Mouse (Mus musculus) erythroblast, embryonic 14.5 days (primary cell): ENCODE measurements around the gene Adamts2.

Experiments
- GATA1 ChIP-seq: IDR thresholded peaks from 2 replicates; pipeline ENCODE4 v1.6.1; 2012; ENCODE audit warnings: low read length, inconsistent platforms, mixed read lengths
- TAL1 ChIP-seq: IDR thresholded peaks from 3 replicates; pipeline ENCODE4 v1.6.1; 2012; ENCODE audit warnings: low read length, inconsistent platforms, mixed read lengths

DNA sequence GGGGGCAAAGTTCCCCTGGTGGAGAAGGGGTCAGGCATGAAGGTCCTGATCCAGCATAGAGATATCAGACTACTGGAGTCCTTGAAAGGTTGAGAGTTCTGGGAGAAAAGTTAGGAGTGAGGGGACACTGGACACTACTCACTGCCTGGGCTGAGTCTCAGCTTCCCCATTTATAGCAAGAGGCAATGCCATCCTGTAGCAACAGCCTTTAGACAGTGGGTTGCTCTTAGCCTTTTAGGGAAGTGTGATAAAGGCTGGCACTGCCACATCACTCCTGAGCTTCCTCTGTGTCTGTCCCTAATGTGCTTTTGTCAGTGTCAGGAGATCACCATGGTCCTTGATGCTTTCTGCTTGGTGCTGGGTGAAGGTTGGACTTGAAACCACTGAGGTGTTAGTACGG lies 134.7 kb downstream of the Adamts2 start:
- TF ChIP-seq GATA1 (no peak), TAL1 (no peak)
